Mouse (Mus musculus): ENCODE measurements at regions not wholly inside any gene's neighbourhood (a gene's known extent, or its start where the extent isn't known, plus 50 kb on each side); places are given as distances from the start of the nearest gene placed in this dataset.
A peak's percentile ranks its signal among the peaks of the same experiment; 100 is the strongest.

GRCm38 (mm10) chr15:36347333-36347845 is 660.2 kb downstream of the Zfp706 start:
- H3K36me3 ChIP-seq (ENCODE audit: control insufficient read depth, insufficient read depth, low read length), result no peaks in the 10 kb centered on the region
- H3K27me3 ChIP-seq (replicated peaks; ENCODE audit: control insufficient read depth, insufficient read depth, low read length), result no peaks in the 10 kb centered on the region
- DNase-seq (ENCODE audit: low spot score), result no peak
- no peak overlapping the region; the same call in 1 of the 2 replicates for H3K27ac ChIP-seq (ENCODE audit: low read depth, low read length)
- no peak overlapping the region for H3K9ac ChIP-seq (ENCODE audit: low read depth, low read length)
- no peak for ATAC-seq (replicated peaks; ENCODE audit: low FRiP score)
- no peaks in the 10 kb centered on the region for H3K4me1 ChIP-seq (replicated peaks; ENCODE audit: control insufficient read depth, insufficient read depth, low read length)
- H3K4me3 ChIP-seq (ENCODE audit: low read depth, low read length), result no peak overlapping the region
- H3K4me2 ChIP-seq, result no peak overlapping the region
- WGBS, result 68% methylated on average over 4 of the region's 4 CpGs
- no peaks in the 10 kb centered on the region for H3K9me3 ChIP-seq (ENCODE audit: control insufficient read depth, low read length)

GRCm38 (mm10) chr15:36346126-36346525 is 661.4 kb downstream of the Zfp706 start:
- Histone ChIP-seq H3K27me3 (replicated peaks; ENCODE audit: control insufficient read depth, insufficient read depth, low read length) (no peaks in the 10 kb centered on the region), H3K4me1 (replicated peaks; ENCODE audit: control insufficient read depth, insufficient read depth, low read length) (no peaks in the 10 kb centered on the region), H3K4me3 (ENCODE audit: low read depth, low read length) (no peak overlapping the region), H3K4me2 (no peak overlapping the region), H3K27ac (ENCODE audit: low read depth, low read length) (no peak overlapping the region), H3K9me3 (ENCODE audit: control insufficient read depth, low read length) (no peaks in the 10 kb centered on the region), H3K36me3 (ENCODE audit: control insufficient read depth, insufficient read depth, low read length) (no peaks in the 10 kb centered on the region), H3K9ac (ENCODE audit: low read depth, low read length) (no peak overlapping the region)
- DNase-seq (ENCODE audit: low spot score) (no peak), ATAC-seq (replicated peaks; ENCODE audit: low FRiP score) (no peak)
- WGBS, result 49% methylated on average over 5 of the region's 5 CpGs

GRCm38 (mm10) chr15:36345413-36345812 is 662.2 kb downstream of the Zfp706 start:
- WGBS, result 92% methylated on average over 4 of the region's 4 CpGs
- no peak overlapping the region for H3K4me3 ChIP-seq (ENCODE audit: low read depth, low read length)
- no peak for ATAC-seq (replicated peaks; ENCODE audit: low FRiP score)

GRCm38 (mm10) chr15:36339971-36340550 is 667.5 kb downstream of the Zfp706 start:
- no peak overlapping the region for H3K9ac ChIP-seq (ENCODE audit: low read depth, low read length)
- H3K4me3 ChIP-seq (ENCODE audit: low read depth, low read length), result no peak overlapping the region
- DNase-seq (ENCODE audit: low spot score) (no peak), ATAC-seq (replicated peaks; ENCODE audit: low FRiP score) (no peak)
- H3K9me3 ChIP-seq (ENCODE audit: control insufficient read depth, low read length), result no peaks in the 10 kb centered on the region
- 65% methylated on average over 5 of the region's 5 CpGs for WGBS
- no peaks in the 10 kb centered on the region; the same call in 1 of the 2 replicates for H3K27me3 ChIP-seq (replicated peaks; ENCODE audit: control insufficient read depth, insufficient read depth, low read length)
- no peak overlapping the region for H3K4me2 ChIP-seq
- H3K27ac ChIP-seq (ENCODE audit: low read depth, low read length), result no peak overlapping the region
- peaks cover 7% of the 10 kb centered on the region for H3K4me1 ChIP-seq (replicated peaks; ENCODE audit: control insufficient read depth, insufficient read depth, low read length)
- no peaks in the 10 kb centered on the region for H3K36me3 ChIP-seq (ENCODE audit: control insufficient read depth, insufficient read depth, low read length)

More at GRCm38 (mm10) chr15:36345413-36345812, 662.2 kb downstream of the Zfp706 start:
- Histone ChIP-seq H3K4me1 (replicated peaks; ENCODE audit: control insufficient read depth, insufficient read depth, low read length) (no peaks in the 10 kb centered on the region), H3K27me3 (replicated peaks; ENCODE audit: control insufficient read depth, insufficient read depth, low read length) (no peaks in the 10 kb centered on the region), H3K4me2 (no peak overlapping the region), H3K9me3 (ENCODE audit: control insufficient read depth, low read length) (no peaks in the 10 kb centered on the region), H3K27ac (ENCODE audit: low read depth, low read length) (no peak overlapping the region), H3K36me3 (ENCODE audit: control insufficient read depth, insufficient read depth, low read length) (no peaks in the 10 kb centered on the region), H3K9ac (ENCODE audit: low read depth, low read length) (no peak overlapping the region)
- no peak for DNase-seq (ENCODE audit: low spot score)

- no peak overlapping the region for H3K4me3 ChIP-seq (ENCODE audit: low read depth, low read length)
- H3K27ac ChIP-seq (ENCODE audit: low read depth, low read length), result 0 out of 2 replicates have a peak overlapping the region, but pooled peaks have one; percentile 39
- 77% methylated on average over 2 of the region's 2 CpGs for WGBS
- H3K27me3 ChIP-seq (replicated peaks; ENCODE audit: control insufficient read depth, insufficient read depth, low read length), result no peaks in the 10 kb centered on the region; the same call in 1 of the 2 replicates
- no peak for DNase-seq (ENCODE audit: low spot score)
- H3K4me1 ChIP-seq (replicated peaks; ENCODE audit: control insufficient read depth, insufficient read depth, low read length), result peaks cover 7% of the 10 kb centered on the region
- no peak overlapping the region for H3K4me2 ChIP-seq
- no peaks in the 10 kb centered on the region for H3K36me3 ChIP-seq (ENCODE audit: control insufficient read depth, insufficient read depth, low read length)
- H3K9ac ChIP-seq (ENCODE audit: low read depth, low read length), result 0 out of 2 replicates have a peak overlapping the region, but pooled peaks have one; percentile 0
- no peaks in the 10 kb centered on the region for H3K9me3 ChIP-seq (ENCODE audit: control insufficient read depth, low read length)
- peak; percentile 94 for ATAC-seq (replicated peaks; ENCODE audit: low FRiP score)
Measured at GRCm38 (mm10) chr15:36338766-36339165, 668.8 kb downstream of the Zfp706 start.

GRCm38 (mm10) chr15:36336857-36337256 is 670.7 kb downstream of the Zfp706 start:
- Histone ChIP-seq H3K4me2 (no peak overlapping the region), H3K9me3 (ENCODE audit: control insufficient read depth, low read length) (no peaks in the 10 kb centered on the region), H3K9ac (ENCODE audit: low read depth, low read length) (no peak overlapping the region), H3K36me3 (ENCODE audit: control insufficient read depth, insufficient read depth, low read length) (no peaks in the 10 kb centered on the region), H3K4me1 (replicated peaks; ENCODE audit: control insufficient read depth, insufficient read depth, low read length) (peaks cover 7% of the 10 kb centered on the region), H3K27me3 (replicated peaks; ENCODE audit: control insufficient read depth, insufficient read depth, low read length) (no peaks in the 10 kb centered on the region; the same call in 1 of the 2 replicates), H3K4me3 (ENCODE audit: low read depth, low read length) (no peak overlapping the region), H3K27ac (ENCODE audit: low read depth, low read length) (no peak overlapping the region)
- DNase-seq (ENCODE audit: low spot score) (no peak), ATAC-seq (replicated peaks; ENCODE audit: low FRiP score) (no peak)
- WGBS, result 44% methylated on average over 2 of the region's 2 CpGs

- ATAC-seq (replicated peaks; ENCODE audit: low FRiP score), result no peak
- Histone ChIP-seq H3K9ac (ENCODE audit: low read depth, low read length) (no peak overlapping the region), H3K4me3 (ENCODE audit: low read depth, low read length) (no peak overlapping the region), H3K36me3 (ENCODE audit: control insufficient read depth, insufficient read depth, low read length) (no peaks in the 10 kb centered on the region), H3K4me1 (replicated peaks; ENCODE audit: control insufficient read depth, insufficient read depth, low read length) (peaks cover 7% of the 10 kb centered on the region), H3K4me2 (no peak overlapping the region), H3K9me3 (ENCODE audit: control insufficient read depth, low read length) (no peaks in the 10 kb centered on the region), H3K27ac (ENCODE audit: low read depth, low read length) (no peak overlapping the region), H3K27me3 (replicated peaks; ENCODE audit: control insufficient read depth, insufficient read depth, low read length) (no peaks in the 10 kb centered on the region; the same call in 1 of the 2 replicates)
- no peak for DNase-seq (ENCODE audit: low spot score)
- 53% methylated on average over 2 of the region's 2 CpGs for WGBS
Measured at GRCm38 (mm10) chr15:36335116-36335515, 672.5 kb downstream of the Zfp706 start.

GRCm38 (mm10) chr15:36334436-36335113 is 673.0 kb downstream of the Zfp706 start:
- WGBS, result 51% methylated on average over 9 of the region's 9 CpGs
- Histone ChIP-seq H3K4me3 (ENCODE audit: low read depth, low read length) (no peak overlapping the region), H3K27me3 (replicated peaks; ENCODE audit: control insufficient read depth, insufficient read depth, low read length) (no peaks in the 10 kb centered on the region; the same call in 1 of the 2 replicates), H3K9ac (ENCODE audit: low read depth, low read length) (no peak overlapping the region), H3K4me1 (replicated peaks; ENCODE audit: control insufficient read depth, insufficient read depth, low read length) (peaks cover 7% of the 10 kb centered on the region), H3K4me2 (no peak overlapping the region), H3K27ac (ENCODE audit: low read depth, low read length) (no peak overlapping the region), H3K9me3 (ENCODE audit: control insufficient read depth, low read length) (no peaks in the 10 kb centered on the region), H3K36me3 (ENCODE audit: control insufficient read depth, insufficient read depth, low read length) (no peaks in the 10 kb centered on the region)
- DNase-seq (ENCODE audit: low spot score) (no peak), ATAC-seq (replicated peaks; ENCODE audit: low FRiP score) (no peak)

All from liver, embryonic 11.5 days (tissue).